Mouse (Mus musculus) kidney, adult 2 months (tissue): Measurements from ENCODE around the gene Gtf2i.

Source experiments
- CTCF ChIP-seq: fragments of 200-500 bp; conservative IDR thresholded peaks from 2 replicates; pipeline ENCODE4 v1.5.1; 2011; ENCODE audit warnings: low read depth, mild to moderate bottlenecking, control low read depth, low read length, moderate library complexity, mixed read lengths; ENCODE audit not compliant: insufficient read depth, insufficient read length
- POLR2A ChIP-seq: fragments of 200-500 bp; IDR thresholded peaks from one replicate; pipeline ENCODE4 v1.6.1; 2011; ENCODE audit warnings: low read depth, low read length, control low read depth

DNA sequence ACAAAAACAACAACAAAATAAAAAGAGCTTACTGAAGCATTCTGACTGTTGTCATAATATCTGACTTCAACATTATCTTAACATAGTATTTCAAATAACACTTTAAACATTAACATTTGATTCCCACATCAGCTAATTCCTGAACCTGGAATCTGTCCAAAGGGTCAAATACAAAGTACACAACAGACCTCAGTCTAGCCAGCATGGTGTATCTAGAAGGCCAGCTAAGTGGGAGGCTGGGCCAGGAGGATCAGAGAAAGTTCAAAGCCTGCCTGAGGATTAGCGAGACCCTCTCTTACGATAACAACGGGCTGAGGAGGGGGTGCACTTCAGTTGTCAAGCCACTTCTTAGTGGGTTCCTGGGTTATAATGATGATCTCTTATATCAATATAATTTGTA lies 26.5 kb downstream of the Gtf2i start:
- TF ChIP-seq CTCF (no peak), POLR2A (no peak)
